Mouse (Mus musculus): ENCODE measurements at regions not wholly inside any gene's neighbourhood (a gene's known extent, or its start where the extent isn't known, plus 50 kb on each side); places are given as distances from the start of the nearest gene placed in this dataset.

GRCm38 (mm10) chr7:143951172-143951571 is 50.6 kb upstream of the Shank2 start:
- peak; percentile 5 to 14 for DNase-seq (ENCODE audit: low spot score in 2 of 2)

All from right cerebral cortex, adult 2 months (tissue).